Mouse (Mus musculus) frontal cortex, postnatal 10 days (tissue): ENCODE data around the gene Rgs3.

Experiments
- DNase-seq, 2 experiments: peaks; one replicate each; pipeline ENCODE4 v3.0.0; 2022; ENCODE audit warnings: low spot score in 2 of 2, mixed read lengths in 1 of 2

The Rgs3 gene

GRCm38 (mm10) chr4:62559797-62560329 is at the start of gene Rgs3:
Gene Rgs3 (plus strand): TSS chr4:62559847.
- DNase-seq = no peak

GRCm38 (mm10) chr4:62509946-62510345 is 49.7 kb upstream of the Rgs3 start:
- DNase-seq = no peak

GRCm38 (mm10) chr4:62513998-62514506 is 45.6 kb upstream of the Rgs3 start:
- DNase-seq = no peak

- DNase-seq = no peak
Observed at GRCm38 (mm10) chr4:62514995-62515394, 44.7 kb upstream of the Rgs3 start.

DNA sequence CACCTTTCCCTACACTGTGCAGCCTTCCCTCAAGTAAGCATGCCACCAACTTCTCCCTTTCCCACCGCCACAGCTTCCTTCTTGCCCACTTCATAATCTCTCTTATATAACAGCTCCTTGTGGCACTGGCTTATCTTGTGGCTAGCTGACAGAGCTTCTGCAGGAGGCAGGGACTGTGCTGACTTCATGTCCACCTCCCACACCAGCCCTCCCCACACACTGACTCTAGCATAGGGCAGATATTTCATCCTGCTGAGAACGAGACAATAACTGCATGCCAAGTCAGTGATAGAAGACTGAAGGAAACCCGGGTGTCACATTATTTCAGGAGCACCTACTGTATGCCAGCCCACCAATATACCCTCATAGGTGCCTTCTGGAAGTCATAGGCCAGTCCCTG is 44.2 kb upstream of the Rgs3 start:
- DNase-seq = no peak

DNA sequence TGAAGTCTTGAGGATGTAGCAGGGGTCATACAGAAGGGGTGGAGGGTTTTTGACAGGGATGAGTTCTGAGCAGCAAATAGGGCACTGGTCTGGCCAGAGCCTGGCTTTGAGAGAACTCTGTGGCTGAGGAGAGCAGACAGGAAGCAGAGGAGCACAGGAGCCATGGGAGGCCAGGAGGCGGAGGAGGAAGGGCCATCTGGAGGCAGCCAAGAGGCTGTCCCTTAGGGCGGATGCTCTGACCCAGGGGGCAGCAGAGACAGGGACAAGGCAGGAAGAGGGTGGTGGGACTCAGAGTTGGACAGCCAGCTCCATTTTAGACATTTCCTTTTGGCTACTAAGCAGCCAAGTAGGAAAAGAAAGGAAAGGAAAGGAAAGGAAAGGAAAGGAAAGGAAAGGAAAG is 43.6 kb upstream of the Rgs3 start:
- no peak for DNase-seq

- DNase-seq = no peak
Observed at GRCm38 (mm10) chr4:62516579-62516978, 43.1 kb upstream of the Rgs3 start.

- no peak for DNase-seq
Observed at GRCm38 (mm10) chr4:62517046-62517445, 42.6 kb upstream of the Rgs3 start.

DNA sequence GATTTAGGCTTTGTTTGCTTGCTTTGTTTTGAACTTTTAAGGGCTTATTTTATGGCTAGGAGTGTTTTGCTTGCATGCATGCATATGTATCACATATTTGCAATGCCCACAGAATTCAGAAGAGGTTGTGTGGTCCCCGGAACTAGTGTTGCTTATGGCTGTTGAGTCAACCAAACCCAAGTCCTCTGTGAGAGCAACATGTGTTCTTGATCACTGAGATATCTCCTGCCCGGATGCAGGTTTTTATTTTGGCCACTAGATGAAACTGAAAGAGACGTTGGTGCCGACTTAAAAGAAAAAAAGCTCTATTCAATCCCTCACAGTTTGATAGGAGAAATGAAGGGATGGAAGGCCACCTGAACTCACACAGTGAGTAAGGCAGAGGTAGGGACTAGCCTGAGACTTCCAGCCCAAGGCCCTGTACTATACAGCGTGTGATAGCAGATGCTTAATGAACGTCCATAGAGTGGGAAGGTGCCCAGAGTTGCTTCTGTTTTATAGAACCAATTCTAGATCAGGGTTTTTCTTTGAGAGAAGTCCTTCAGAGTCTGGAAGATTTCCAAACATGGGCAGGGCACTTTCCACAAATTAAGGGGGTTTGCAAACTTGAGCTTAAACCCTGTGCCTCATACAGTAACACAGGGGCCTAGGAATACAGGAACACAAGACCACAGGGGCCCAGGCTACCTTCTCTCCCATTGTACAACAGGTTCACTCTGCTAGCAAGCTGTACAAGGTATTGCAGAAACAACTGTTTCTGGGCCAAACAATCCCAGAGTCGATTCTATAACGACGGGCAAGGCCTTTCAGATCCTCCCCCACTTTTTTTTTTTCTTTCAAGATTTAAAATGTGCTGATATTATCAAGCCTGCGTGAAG is 41.9 kb upstream of the Rgs3 start:
- DNase-seq = no peak

DNA sequence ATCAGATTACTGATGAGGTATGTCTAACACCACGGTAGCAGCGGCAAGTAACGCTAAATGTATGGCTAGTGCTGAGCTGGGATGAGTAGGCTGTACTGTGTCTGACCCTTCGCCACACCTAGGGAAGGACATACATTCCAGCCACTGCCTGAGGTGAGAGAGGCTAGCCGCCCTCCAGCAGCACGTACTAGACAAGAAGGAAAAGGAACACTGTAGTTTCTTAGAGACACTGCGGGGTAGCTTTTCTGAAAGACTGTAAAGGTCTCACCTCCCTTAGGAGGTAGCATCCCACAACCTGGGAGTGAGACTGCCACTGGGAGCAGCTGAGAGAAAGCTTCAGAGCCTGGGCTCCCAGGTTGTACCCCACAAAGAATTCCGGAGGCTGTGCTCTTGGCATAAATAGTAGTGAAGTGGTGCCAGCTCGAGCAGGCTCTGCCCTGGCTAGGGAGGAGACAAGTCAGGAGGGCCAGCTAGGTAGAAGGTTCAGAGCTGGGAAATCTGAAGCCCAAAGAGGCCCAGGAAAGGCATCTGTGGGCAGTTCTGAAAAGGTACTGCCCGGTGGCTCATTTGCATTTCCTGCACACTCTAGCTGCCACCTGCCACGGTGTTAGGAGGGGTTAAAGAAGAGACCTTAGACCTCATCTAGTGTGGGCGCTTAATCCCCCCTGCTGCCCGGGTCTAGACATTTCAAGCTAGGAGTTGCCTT is 41.1 kb upstream of the Rgs3 start:
- no peak for DNase-seq

DNA sequence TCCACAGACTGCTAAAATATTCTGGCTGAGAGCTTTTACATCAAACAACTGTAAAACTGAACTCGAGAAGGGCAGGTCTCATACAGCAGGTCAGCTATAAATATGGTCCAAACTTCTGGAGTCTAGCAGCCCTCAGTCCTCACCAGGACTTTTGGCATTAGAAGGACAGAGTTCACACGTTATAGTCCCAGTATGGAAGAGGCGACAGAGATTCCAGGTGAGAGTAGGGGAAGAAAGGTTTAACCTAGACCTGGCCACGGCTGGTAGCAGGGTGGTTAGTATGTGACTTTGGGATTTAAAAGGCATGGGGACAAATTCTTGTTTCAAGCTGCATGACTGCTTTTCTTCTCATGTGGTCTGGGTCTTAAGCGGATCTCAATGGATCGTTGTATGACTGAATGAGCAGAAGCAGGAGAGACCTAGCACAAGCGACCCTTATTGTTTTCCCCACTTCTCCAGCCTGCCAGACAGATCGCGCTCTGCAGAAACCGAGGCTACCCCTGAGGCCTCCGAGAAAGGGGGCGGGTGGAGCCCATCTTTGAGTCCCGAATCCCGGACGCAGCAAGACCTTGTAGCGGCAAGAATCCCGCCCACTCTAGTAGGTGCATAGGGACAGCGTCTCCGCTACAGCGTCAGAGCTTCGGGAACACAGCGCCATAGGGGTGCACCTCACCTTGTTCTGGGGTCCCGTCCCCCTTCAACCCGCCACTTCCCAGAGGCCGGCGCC is 40.4 kb upstream of the Rgs3 start:
- DNase-seq = no peak

DNA sequence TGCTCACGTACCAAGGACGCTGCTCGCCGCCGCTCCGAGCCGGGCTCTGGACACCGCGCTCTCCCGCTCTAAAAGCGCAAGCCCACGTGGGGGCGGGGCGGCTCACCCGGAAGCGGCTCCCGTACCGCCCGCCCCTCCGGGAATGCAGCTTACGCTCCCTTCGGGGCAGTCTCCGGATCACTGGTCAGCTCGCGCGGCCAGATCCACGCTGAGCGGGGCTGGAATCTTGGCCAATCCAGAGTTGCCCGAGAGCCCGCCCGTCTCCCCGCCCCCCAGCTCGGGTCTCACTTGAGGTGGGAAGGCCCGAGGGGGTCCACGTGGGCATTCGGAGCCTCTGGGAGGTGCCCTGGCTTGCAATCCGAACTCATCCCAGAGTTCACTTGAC is 39.8 kb upstream of the Rgs3 start, which contains the start of gene Alad:
Gene Alad, minus strand, starts transcription at position 70 of the 385 bp plus-strand sequence.
- DNase-seq = peak; percentile 63 to 78

- DNase-seq = no peak
Observed at GRCm38 (mm10) chr4:62520892-62521400, 38.7 kb upstream of the Rgs3 start.

- peak; percentile 95 to 96 for DNase-seq
Observed at GRCm38 (mm10) chr4:62524651-62525488, 34.8 kb upstream of the Rgs3 start, which contains the start of the genes Pole3 and 4933430I17Rik. Gene Pole3 (minus strand): TSS chr4:62525068. Gene 4933430I17Rik (plus strand): TSS chr4:62525369.

DNA sequence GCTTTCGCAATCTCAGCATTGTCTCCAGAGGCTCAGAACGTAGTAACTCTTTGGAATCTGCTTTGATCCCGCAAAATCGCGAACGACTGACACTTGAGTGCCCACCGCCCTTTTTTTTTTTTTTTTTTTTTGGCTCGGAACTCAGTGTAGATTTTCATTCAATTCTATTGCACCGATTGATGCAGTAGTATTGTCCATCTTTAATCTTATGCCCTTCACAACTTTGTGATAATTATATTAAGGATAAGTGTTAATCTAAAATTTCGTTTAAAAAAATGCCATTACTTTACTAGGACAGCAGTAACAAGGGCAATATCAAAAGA is 34.2 kb upstream of the Rgs3 start:
- no peak for DNase-seq

DNA sequence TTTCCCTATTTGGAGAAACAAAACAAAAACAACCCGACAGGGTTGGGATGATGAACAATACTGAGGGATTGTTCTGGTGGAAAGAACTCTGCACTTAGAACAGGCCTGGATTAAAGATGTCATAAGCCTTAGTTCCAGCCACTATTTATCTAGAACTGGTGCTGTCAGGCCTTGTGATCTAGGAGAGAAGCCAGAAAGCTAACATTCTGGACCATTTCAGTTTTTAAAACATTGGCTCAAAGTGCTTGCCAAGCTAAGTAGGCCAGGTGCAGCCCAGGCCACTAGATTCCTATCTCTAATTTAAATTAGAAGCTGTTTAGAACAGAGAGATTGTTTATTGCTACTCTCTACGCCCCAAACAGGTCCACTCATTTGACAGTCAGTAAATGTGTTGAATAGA is 33.4 kb upstream of the Rgs3 start:
- no peak for DNase-seq

DNA sequence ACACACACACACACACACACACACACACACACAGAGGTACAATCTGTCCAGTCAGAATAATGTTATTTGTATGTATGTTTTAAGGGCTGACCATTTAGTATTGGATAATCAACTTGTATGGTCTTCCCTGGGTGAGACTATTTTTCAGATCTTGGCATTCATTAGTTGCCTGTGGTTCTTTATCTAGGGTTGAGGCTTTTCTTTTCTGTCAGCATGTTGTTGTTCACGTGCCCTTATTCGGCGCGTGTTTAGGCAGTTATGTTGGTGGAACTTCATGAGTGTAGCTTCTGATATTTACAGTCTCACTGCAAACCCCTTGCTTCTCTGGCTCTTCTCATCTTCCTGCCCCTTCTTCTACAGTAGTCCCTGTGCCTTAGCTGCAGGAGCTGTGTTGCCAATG is 32.0 kb upstream of the Rgs3 start:
- no peak for DNase-seq

- no peak for DNase-seq
Observed at GRCm38 (mm10) chr4:62533729-62534128, 25.9 kb upstream of the Rgs3 start.

DNA sequence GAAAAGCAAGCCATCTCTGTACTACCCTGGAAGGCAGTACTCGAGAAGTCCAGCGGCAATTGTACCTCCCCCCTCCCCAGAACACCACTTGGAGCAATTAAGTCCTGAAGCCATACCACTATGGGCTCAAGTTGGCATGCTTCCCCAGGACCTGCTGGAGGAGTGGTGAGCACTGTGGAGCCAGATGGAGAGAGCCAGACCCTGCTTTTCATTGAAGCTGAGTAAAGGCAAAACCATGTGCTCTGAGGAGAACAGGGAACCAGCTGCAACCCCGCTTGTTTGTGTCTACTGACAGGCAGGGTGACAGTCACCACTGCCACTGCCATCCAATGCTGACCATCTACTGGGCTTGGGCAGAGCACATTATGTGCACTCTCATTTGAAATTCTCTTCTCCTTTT is 17.8 kb upstream of the Rgs3 start:
- DNase-seq = no peak

GRCm38 (mm10) chr4:62543782-62544181 is 15.9 kb upstream of the Rgs3 start:
- DNase-seq = no peak

DNA sequence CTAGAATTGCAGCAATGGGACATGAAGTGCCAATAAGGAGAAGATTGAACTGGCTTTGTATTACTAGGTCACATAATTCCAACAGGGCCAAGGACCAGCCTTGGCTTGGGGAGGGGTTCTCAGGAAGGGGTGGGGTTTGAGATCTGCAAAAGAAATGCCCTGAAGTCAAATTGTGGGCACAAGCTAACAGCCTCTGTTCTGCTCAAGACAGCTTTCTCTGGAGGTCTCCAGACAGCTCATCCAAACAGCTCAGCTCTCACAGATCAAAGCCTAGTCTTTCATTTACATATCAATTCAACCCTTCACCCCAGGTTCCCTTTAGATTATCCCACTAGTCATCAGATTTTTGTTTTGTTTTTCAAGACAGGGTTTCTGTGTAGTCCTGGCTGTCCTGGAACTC is 14.8 kb upstream of the Rgs3 start:
- no peak for DNase-seq
